Mouse (Mus musculus) erythroblast, embryonic 14.5 days (primary cell): ENCODE data around the gene Paxx.

Experiments
- GATA1 ChIP-seq: IDR thresholded peaks from 2 replicates; pipeline ENCODE4 v1.6.1; 2012; ENCODE audit warnings: low read length, inconsistent platforms, mixed read lengths
- TAL1 ChIP-seq: IDR thresholded peaks from 3 replicates; pipeline ENCODE4 v1.6.1; 2012; ENCODE audit warnings: low read length, inconsistent platforms, mixed read lengths

- TF ChIP-seq TAL1 (no peak), GATA1 (no peak)
These were observed 19.6 kb upstream of the Paxx start for GRCm38 (mm10) chr2:25480541-25480940.
